ENCODE assay signal across 23 mouse cellular contexts in genomic region chr17:81652958-81653357, GRCm38 (mm10).
A peak's percentile ranks its signal among the peaks of the same experiment; 100 is the strongest.
DNase-seq lines count a peak whose midpoint lies in the region; ATAC-seq and TF ChIP-seq lines count a peak whose summit lies in the region.
"Had no signal": no experiment of that assay in that cellular context is flagged by ENCODE, and none has a peak within 500 bp of the region (broad histone marks: within the 10 kb centered on the region; RNA-seq: fewer than 3 reads in every experiment).

No protein-coding gene starts in this region.

- no peak overlapping the region for H3K9ac ChIP-seq in forebrain, postnatal 0 days
- H3K9ac ChIP-seq in lung, postnatal 0 days (replicated peaks; ENCODE audit: low read depth), result no peak overlapping the region
- H3K9ac ChIP-seq in liver, postnatal 0 days (replicated peaks), result no peak overlapping the region
- H3K9ac ChIP-seq in stomach, postnatal 0 days (ENCODE audit: low read length), result no peak overlapping the region
- H3K9ac ChIP-seq: embryonic facial prominence, embryonic 15.5 days; hindbrain, embryonic 15.5 days; limb, embryonic 13.5 days; liver, embryonic 14.5 days; midbrain, embryonic 13.5 days; neural tube, embryonic 13.5 days had no signal

- no peaks in the 10 kb centered on the region; the same call in 1 of the 2 replicates for H3K4me1 ChIP-seq in forebrain, postnatal 0 days (ENCODE audit: insufficient read depth)
- H3K4me1 ChIP-seq in forebrain, embryonic 10.5 days, result no peaks in the 10 kb centered on the region
- no peaks in the 10 kb centered on the region for H3K4me1 ChIP-seq in lung, postnatal 0 days (ENCODE audit: insufficient read depth, low read depth, low read length)
- peaks cover 2% of the 10 kb centered on the region; the same call in 1 of the 2 replicates for H3K4me1 ChIP-seq in lung, adult 2 months (ENCODE audit: control insufficient read depth, insufficient read depth, low read length)
- no peaks in the 10 kb centered on the region for H3K4me1 ChIP-seq in liver, postnatal 0 days (ENCODE audit: insufficient read depth)
- no peaks in the 10 kb centered on the region for H3K4me1 ChIP-seq in stomach, postnatal 0 days (replicated peaks; ENCODE audit: control insufficient read depth, insufficient read depth)
- H3K4me1 ChIP-seq: embryonic facial prominence, embryonic 15.5 days had no signal

- no peak for TF ChIP-seq POLR2A in lung, adult 2 months (IDR thresholded peaks at IDR 0.05; ENCODE audit: borderline replicate concordance, extremely low read depth, low read depth, low read length)

- no peaks in the 10 kb centered on the region for H3K27me3 ChIP-seq in forebrain, postnatal 0 days (ENCODE audit: insufficient read depth, low read length)
- no peaks in the 10 kb centered on the region for H3K27me3 ChIP-seq in forebrain, embryonic 10.5 days (ENCODE audit: poor library complexity, severe bottlenecking)
- H3K27me3 ChIP-seq in lung, postnatal 0 days (replicated peaks; ENCODE audit: insufficient read depth, low read length), result no peaks in the 10 kb centered on the region
- no peaks in the 10 kb centered on the region for H3K27me3 ChIP-seq in liver, postnatal 0 days (ENCODE audit: insufficient read depth, low read length)
- no peaks in the 10 kb centered on the region for H3K27me3 ChIP-seq in stomach, postnatal 0 days (ENCODE audit: control insufficient read depth, insufficient read depth, low read length)
- H3K27me3 ChIP-seq: embryonic facial prominence, embryonic 15.5 days; hindbrain, embryonic 15.5 days; limb, embryonic 13.5 days; midbrain, embryonic 13.5 days; neural tube, embryonic 13.5 days had no signal

- H3K36me3 ChIP-seq in forebrain, postnatal 0 days (ENCODE audit: insufficient read depth), result peaks cover 10% of the 10 kb centered on the region
- H3K36me3 ChIP-seq in forebrain, embryonic 10.5 days (replicated peaks), result peaks cover 5% of the 10 kb centered on the region; the same call in 1 of the 2 replicates
- no peaks in the 10 kb centered on the region for H3K36me3 ChIP-seq in lung, postnatal 0 days (ENCODE audit: insufficient read depth, low read length)
- no peaks in the 10 kb centered on the region for H3K36me3 ChIP-seq in liver, postnatal 0 days (replicated peaks; ENCODE audit: insufficient read depth, low read length)
- H3K36me3 ChIP-seq in stomach, postnatal 0 days (ENCODE audit: control insufficient read depth, insufficient read depth, low read length), result no peaks in the 10 kb centered on the region

- H3K4me3 ChIP-seq in forebrain, postnatal 0 days (ENCODE audit: low read depth, low read length), result no peak overlapping the region
- no peak overlapping the region for H3K4me3 ChIP-seq in forebrain, embryonic 10.5 days
- no peak overlapping the region for H3K4me3 ChIP-seq in lung, postnatal 0 days (ENCODE audit: low read depth, low read length)
- no peak overlapping the region for H3K4me3 ChIP-seq in lung, adult 2 months (replicated peaks; ENCODE audit: extremely low read depth, low read depth, low read length)
- no peak overlapping the region for H3K4me3 ChIP-seq in liver, postnatal 0 days (ENCODE audit: low read depth, low read length)
- no peak overlapping the region for H3K4me3 ChIP-seq in stomach, postnatal 0 days (ENCODE audit: low read depth, low read length)
- H3K4me3 ChIP-seq: embryonic facial prominence, embryonic 15.5 days; hindbrain, embryonic 15.5 days; limb, embryonic 13.5 days; midbrain, embryonic 13.5 days; neural tube, embryonic 13.5 days had no signal

- TF ChIP-seq EP300 in lung, postnatal 0 days (IDR thresholded peaks at IDR 0.05), result no peak
- no peak for TF ChIP-seq EP300 in liver, postnatal 0 days (IDR thresholded peaks at IDR 0.05; ENCODE audit: low read depth)
- no peak for TF ChIP-seq EP300 in stomach, postnatal 0 days (optimal IDR thresholded peaks at IDR 0.05)

- H3K27ac ChIP-seq in forebrain, postnatal 0 days (ENCODE audit: low read depth, low read length), result no peak overlapping the region
- no peak overlapping the region for H3K27ac ChIP-seq in forebrain, embryonic 10.5 days
- H3K27ac ChIP-seq in lung, postnatal 0 days (ENCODE audit: low read length), result no peak overlapping the region
- no peak overlapping the region for H3K27ac ChIP-seq in liver, postnatal 0 days (ENCODE audit: low read depth)
- no peak overlapping the region for H3K27ac ChIP-seq in stomach, postnatal 0 days (replicated peaks)
- H3K27ac ChIP-seq: embryonic facial prominence, embryonic 15.5 days; hindbrain, embryonic 15.5 days; limb, embryonic 13.5 days; liver, embryonic 14.5 days; macrophage; midbrain, embryonic 13.5 days; neural tube, embryonic 13.5 days had no signal

- H3K4me2 ChIP-seq in forebrain, postnatal 0 days (ENCODE audit: low read depth), result no peak overlapping the region
- no peak overlapping the region for H3K4me2 ChIP-seq in lung, postnatal 0 days (replicated peaks; ENCODE audit: low read depth, low read length)
- no peak overlapping the region for H3K4me2 ChIP-seq in liver, postnatal 0 days (ENCODE audit: low read depth, low read length)
- no peak overlapping the region for H3K4me2 ChIP-seq in stomach, postnatal 0 days (replicated peaks; ENCODE audit: low read depth)
- H3K4me2 ChIP-seq: embryonic facial prominence, embryonic 15.5 days; hindbrain, embryonic 15.5 days; limb, embryonic 13.5 days; midbrain, embryonic 13.5 days; neural tube, embryonic 13.5 days had no signal

- WGBS in forebrain, postnatal 0 days, result 57% methylated on average over 1 of the region's 1 CpGs
- 67% methylated on average over 1 of the region's 1 CpGs for WGBS in forebrain, embryonic 10.5 days
- WGBS in lung, postnatal 0 days, result 33% methylated on average over 1 of the region's 1 CpGs
- WGBS in lung, adult 2 months, result 33% methylated on average over 1 of the region's 1 CpGs
- WGBS in liver, postnatal 0 days (ENCODE audit: insufficient replicate concordance), result 42% methylated on average over 1 of the region's 1 CpGs
- WGBS in stomach, postnatal 0 days, result 36% methylated on average over 1 of the region's 1 CpGs

- H3K9me3 ChIP-seq in forebrain, postnatal 0 days (ENCODE audit: low read length), result no peaks in the 10 kb centered on the region
- H3K9me3 ChIP-seq in forebrain, embryonic 10.5 days, result no peaks in the 10 kb centered on the region
- H3K9me3 ChIP-seq in lung, postnatal 0 days (ENCODE audit: low read length), result no peaks in the 10 kb centered on the region
- no peaks in the 10 kb centered on the region for H3K9me3 ChIP-seq in liver, postnatal 0 days (ENCODE audit: low read length)
- H3K9me3 ChIP-seq in stomach, postnatal 0 days (ENCODE audit: control insufficient read depth, low read length), result no peaks in the 10 kb centered on the region
- H3K9me3 ChIP-seq: embryonic facial prominence, embryonic 15.5 days; hindbrain, embryonic 15.5 days; limb, embryonic 13.5 days; midbrain, embryonic 13.5 days; neural tube, embryonic 13.5 days had no signal

- TF ChIP-seq CTCF in forebrain, postnatal 0 days (IDR thresholded peaks at IDR 0.05; ENCODE audit: low read depth), result no peak
- no peak for TF ChIP-seq CTCF in lung, postnatal 0 days (IDR thresholded peaks at IDR 0.05)
- no peak for TF ChIP-seq CTCF in lung, adult 2 months (IDR thresholded peaks at IDR 0.05; ENCODE audit: insufficient read depth, low read length)
- TF ChIP-seq CTCF in liver, postnatal 0 days (IDR thresholded peaks at IDR 0.05; ENCODE audit: low read depth), result no peak
- no peak for TF ChIP-seq CTCF in stomach, postnatal 0 days (IDR thresholded peaks at IDR 0.05; ENCODE audit: low read depth)

- DNase-seq in forebrain, postnatal 0 days, result no peak
- no peak for DNase-seq in forebrain, embryonic 10.5 days (ENCODE audit: extremely low spot score, low spot score)
- peak; percentile 34 for DNase-seq in lung, postnatal 0 days (ENCODE audit: low spot score)
- no peak for DNase-seq in lung, adult 2 months
- peak; percentile 40 for DNase-seq in lung, postnatal 10 days
- DNase-seq in liver, postnatal 0 days, result no peak
- DNase-seq in stomach, postnatal 0 days (ENCODE audit: low spot score), result no peak
- DNase-seq: adrenal gland, adult 8-10 months; cerebellum, adult 11-12 months; gastrocnemius, postnatal 25 days; heart, postnatal 10 days; kidney, adult 11 months; right cerebral cortex, postnatal 14 days; spleen, adult 18-20 months; thymus, adult 18-20 months; thymus, postnatal 4 days had no signal

- ATAC-seq in forebrain, postnatal 0 days, result peak; percentile 32; the same call in 1 of the 2 replicates
- peak; percentile 60 for ATAC-seq in lung, postnatal 0 days
- ATAC-seq in liver, postnatal 0 days, result no peak
- ATAC-seq in stomach, postnatal 0 days (ENCODE audit: low FRiP score, low TSS enrichment), result no peak
- ATAC-seq: midbrain, embryonic 13.5 days had no signal

Comparison
In these comparisons a context has a peak if more than half of its experiments do, and no peak if none do; other contexts are left out.
1. DNase-seq: peak in lung, postnatal 0 days (single experiment) and lung, postnatal 10 days (single experiment); none in forebrain, postnatal 0 days (single experiment), forebrain, embryonic 10.5 days (single experiment), lung, adult 2 months (single experiment), liver, postnatal 0 days (single experiment) and stomach, postnatal 0 days (single experiment).
2. ATAC-seq: peak in forebrain, postnatal 0 days (single experiment) and lung, postnatal 0 days (single experiment); none in liver, postnatal 0 days (single experiment) and stomach, postnatal 0 days (single experiment).